Mouse (Mus musculus) left cerebral cortex, postnatal 10 days (tissue): ENCODE data around the gene S1pr5. TPM values are rescaled to one million over a fixed set of nuclear protein-coding genes. Genes with fewer than 3 reads are reported as not detected.
"Not testable (repeated sequence)": the region's sequence is repeated elsewhere in the genome, so short reads cannot be mapped to it uniquely, and the experiment has no call there.

Source experiments
- DNase-seq, 2 experiments: peaks; one replicate each; pipeline ENCODE4 v3.0.0; 2021 to 2022; ENCODE audit warnings: low spot score in 2 of 2, mixed read lengths in 1 of 2; ENCODE audit errors: extremely low spot score in 1 of 2
- intact Hi-C: fragments of 180-260 bp; cut with DNase I; formaldehyde crosslinking; loops from one replicate; pipeline ENCODE4 v1.15.1; 2025
- total RNA-seq, 2 experiments: library from RNA; stranded (reverse); gene quantifications; 2 replicates each; pipeline ENCODE4 v1.2.3; 2021

Gene S1pr5
- total RNA-seq, 2 experiments from 2014 or later: 2.2 to 2.3 TPM

- intact Hi-C loops: no loop called here
- DNase-seq: no peak
These were observed 24.9 kb upstream of the S1pr5 start for GRCm38 (mm10) chr9:21273094-21273493.

- no peak for DNase-seq
- intact Hi-C loops: no loop called here
These were observed 24.1 kb upstream of the S1pr5 start for GRCm38 (mm10) chr9:21272391-21272790.

DNA sequence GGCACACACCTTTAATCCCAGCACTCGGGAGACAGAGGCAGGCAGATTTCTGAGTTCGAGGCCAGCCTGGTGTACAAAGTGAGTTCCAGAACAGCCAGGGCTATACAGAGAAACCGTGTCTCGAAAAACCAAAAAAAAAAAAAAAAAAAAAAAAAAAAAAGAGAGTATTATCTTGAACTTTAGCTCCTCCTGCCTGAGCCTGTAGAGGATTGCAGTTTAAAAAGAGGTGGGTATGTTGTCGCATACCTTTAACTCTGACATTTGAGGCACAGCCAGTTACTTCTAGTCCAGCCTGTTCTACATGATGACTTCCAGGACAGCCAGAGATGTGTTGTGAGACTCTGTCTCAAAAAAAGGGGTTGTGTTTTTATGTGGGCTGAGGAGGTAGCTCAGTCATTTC is 21.3 kb upstream of the S1pr5 start:
- intact Hi-C loops, DNase-seq: not testable (repeated sequence)

GRCm38 (mm10) chr9:21268305-21268704 is 20.1 kb upstream of the S1pr5 start:
- intact Hi-C loops: no loop called here
- no peak for DNase-seq

DNA sequence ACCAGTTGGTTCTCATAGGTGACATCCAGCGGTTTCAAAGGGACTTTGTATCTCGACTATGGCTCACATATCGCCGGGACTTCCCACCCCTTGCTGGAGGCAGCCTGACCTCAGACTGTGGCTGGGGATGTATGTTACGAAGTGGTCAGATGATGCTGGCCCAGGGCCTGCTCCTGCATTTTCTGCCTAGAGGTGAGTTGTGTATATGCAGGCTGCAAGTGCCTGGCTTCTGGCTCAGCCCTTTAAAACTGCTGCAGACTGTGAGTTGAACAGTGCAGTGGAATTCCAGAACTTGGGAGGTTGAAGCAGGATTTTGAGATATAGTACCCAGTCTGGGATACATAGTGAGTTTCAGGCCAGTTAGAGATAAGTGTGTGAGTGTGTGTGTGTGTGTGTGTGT is 18.6 kb upstream of the S1pr5 start:
- intact Hi-C loops: no loop called here
- DNase-seq: no peak

DNA sequence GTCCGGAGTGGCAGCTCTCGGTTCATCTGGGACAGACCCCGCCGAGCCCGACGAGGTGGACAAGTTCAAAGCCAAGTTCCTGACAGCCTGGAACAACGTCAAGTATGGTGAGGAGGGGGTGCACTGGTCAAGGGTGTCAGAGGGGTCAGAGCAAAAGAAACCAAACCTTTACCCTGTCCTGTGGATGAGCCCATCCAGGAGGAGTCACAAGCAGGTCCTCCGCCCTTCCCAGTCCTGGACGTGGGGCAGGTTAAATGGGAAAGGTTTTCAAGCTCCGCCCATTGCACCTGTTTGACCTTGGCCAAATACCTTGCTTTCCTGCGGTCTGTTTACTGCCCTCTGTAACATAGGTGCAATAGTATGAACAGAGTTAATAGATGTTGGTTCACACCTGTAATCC is 17.4 kb upstream of the S1pr5 start:
- intact Hi-C loops: no loop called here
- peak in 1 of 2 experiments; percentile 51 for DNase-seq

- DNase-seq: peak; percentile 95 to 99
- intact Hi-C loops: no loop called here
These were observed 16.8 kb upstream of the S1pr5 start, which contains the start of gene Atg4d for GRCm38 (mm10) chr9:21265000-21265561. TSS of gene Atg4d (plus strand) at chr9:21265293.

GRCm38 (mm10) chr9:21264272-21264999 is 16.2 kb upstream of the S1pr5 start:
- intact Hi-C loops: no loop called here
- no peak for DNase-seq

- intact Hi-C loops: no loop called here
- no peak for DNase-seq
These were observed 13.6 kb upstream of the S1pr5 start for GRCm38 (mm10) chr9:21261831-21262230.

DNA sequence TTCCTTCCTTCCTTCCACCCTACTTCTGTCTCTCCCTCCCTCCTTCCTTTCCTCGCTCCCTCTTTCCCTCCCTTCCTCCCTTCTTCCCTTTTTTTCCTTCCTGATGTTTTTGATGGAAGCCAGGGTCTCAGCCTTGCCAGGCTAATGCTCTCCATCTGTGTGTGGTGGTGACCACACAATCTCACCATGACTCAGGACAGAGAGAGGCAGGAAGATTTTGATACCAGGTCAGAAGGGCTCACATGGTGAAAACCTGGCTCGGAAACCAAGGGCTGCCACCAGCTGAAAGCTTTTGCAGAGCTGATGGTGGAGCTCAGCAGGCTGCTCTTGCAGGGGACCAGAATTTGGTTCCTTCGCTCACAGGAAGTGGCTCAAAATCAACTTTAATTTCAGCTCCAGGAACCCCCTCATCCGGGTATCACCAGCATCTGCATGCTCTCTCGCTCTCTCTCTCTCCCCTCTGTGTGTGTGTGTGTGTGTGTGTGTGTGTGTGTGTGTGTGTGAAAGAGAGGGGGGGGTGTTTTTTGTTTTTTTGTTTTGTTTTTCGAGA is 12.3 kb upstream of the S1pr5 start:
- intact Hi-C loops: no loop called here
- no peak for DNase-seq

DNA sequence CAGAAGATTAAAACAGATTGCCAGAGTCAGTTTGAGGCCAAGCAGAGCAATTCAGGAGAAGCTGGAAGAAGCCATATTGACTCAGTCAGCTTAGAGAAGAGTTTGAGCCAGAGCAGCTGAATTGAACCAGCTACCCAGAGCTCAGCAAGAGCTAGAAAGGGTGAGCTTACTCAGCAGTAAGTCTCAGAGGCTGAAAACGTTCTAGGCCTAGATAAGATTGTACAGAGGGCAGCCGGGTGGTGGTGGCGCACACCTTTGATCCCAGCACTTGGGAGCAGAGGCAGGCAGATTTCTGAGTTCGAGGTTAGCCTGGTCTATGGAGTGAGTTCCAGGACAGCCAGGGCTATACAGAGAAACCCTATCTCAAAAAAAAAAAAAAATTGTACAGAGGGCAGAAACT is 8.1 kb upstream of the S1pr5 start:
- intact Hi-C loops, DNase-seq: not testable (repeated sequence)

GRCm38 (mm10) chr9:21254690-21255089 is 6.4 kb upstream of the S1pr5 start:
- DNase-seq: no peak

DNA sequence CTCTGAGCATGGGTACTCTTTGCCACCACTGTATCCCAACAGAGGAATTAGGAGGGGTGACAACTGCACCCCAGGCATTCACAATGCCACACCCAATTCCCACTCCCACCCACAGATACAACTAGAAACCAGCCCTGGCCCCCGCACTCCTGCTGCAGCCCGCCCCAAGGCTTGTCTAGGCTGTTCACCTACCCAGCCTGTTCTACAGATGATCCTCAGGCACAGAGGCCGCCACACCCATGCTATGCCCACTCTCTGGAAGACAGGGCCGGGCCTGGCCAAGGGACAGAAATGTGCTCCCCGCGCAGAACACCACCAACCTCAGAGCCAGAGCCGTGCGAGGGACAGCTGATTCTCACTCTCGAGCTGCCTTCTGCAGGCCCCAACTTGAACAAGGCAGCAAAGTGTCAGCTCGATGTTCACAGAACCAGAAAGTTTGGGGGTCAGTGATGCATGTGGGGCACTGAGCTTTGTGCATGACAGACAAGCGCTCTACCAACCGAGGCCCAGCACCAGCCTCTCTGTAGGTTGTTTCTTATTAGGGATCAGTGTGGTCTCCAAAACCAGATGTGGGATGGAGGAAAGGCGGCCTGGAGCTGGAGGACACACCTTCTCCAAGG is 3.0 kb upstream of the S1pr5 start:
- intact Hi-C loops: no loop called here
- DNase-seq: no peak

More at GRCm38 (mm10) chr9:21254690-21255089, 6.4 kb upstream of the S1pr5 start:
- intact Hi-C loops: no loop called here

DNA sequence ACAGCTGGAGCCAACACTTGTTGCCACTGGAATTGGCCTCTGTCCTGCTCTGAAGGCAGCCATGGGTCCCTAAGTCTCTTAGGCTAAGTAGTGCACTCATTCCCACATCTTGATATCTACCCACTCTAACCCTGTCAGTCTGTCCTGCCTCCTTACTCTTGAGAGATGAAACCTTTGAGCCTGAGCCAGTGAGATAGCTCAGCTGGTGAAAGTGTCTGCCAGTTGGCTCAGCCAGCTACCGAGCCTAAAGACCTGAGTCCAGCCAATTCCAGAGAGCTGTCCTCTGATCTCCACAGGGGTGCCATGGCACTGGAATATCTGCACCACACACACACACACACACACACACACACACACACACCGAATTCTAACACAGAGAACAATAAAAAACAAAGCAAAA is 2.3 kb upstream of the S1pr5 start:
- intact Hi-C loops: no loop called here
- no peak for DNase-seq

DNA sequence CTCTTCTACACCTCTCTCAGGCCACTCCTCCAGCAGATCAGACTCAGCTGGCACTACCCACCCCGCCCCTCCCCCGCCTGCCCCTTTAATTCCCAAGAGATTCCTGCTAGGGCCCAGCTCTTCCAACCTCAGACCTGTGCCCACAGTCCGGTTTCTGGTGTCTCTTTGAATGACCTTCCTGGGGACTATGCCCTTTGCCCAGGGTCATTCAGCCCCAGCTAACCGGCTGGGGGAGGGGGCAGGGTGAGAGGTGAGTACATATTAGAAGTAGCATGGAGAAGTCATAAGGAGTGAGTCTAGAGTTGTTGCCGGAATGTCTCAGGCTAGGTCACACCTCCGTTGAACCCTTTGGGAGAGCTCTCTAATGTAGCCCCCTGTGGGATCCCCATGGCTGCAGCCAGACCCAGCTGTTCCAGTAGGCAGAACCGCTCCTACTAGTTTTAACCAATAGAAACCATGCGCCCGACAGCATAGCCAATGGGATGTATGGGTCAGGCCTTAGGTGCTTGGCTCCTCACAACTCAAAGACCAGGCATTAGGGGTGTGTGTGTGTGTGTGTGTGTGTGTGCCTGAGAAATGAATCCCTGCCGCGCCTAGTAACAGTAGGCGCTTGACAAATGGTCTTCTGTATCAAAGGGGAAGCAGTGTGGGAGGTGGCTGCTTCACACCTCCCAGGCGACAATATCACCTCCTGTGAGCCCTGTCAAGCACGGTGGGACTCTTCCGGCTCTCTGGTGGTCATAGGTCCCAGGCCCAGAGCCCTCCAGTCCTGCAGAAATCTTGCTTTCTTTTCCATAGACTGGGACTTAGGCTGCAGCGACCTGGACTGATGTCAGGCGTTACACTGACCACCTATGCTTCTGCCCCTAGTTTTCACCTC is 1.6 kb upstream of the S1pr5 start:
- DNase-seq: no peak
- intact Hi-C loops: no loop called here

GRCm38 (mm10) chr9:21246342-21246741 is 1.9 kb downstream of the S1pr5 start:
- intact Hi-C loops: no loop called here
- no peak for DNase-seq

DNA sequence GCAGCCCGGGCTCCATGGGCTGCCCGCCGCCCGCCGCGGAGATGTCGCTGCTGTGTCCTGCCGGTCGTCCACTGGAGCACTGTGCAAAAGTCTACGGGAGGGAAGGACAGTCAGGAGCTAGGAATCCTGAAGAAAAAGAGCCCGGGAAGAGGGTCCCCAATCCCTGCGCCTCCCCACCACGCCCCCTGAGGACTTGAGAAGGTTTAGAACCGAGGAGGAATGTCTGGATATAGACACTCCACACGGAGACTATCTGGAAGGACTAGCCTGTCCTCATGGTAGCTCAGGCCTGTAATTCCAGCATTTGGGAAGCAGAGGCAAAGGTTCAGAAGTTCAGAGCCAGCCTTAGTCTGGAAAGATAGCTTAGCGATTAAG is 3.1 kb downstream of the S1pr5 start:
- DNase-seq: no peak
- intact Hi-C loops: no loop called here

- intact Hi-C loops: no loop called here
- DNase-seq: no peak
These were observed 3.7 kb downstream of the S1pr5 start for GRCm38 (mm10) chr9:21244428-21245112.
